Mouse (Mus musculus) cerebellum, postnatal 25 days (tissue): ENCODE data around the gene Abcc9.
A peak's percentile ranks its signal among the peaks of the same experiment; 100 is the strongest.

Experiments
- DNase-seq, 2 experiments: peaks; one replicate each; pipeline ENCODE4 v3.0.0; 2021; ENCODE audit warnings: mixed read lengths in 2 of 2

Abcc9 gene

GRCm38 (mm10) chr6:142701652-142702637 is at the start of gene Abcc9:
Abcc9 (minus strand) TSS chr6:142702315.
- peak in 1 of 2 experiments; percentile 7 for DNase-seq

DNA sequence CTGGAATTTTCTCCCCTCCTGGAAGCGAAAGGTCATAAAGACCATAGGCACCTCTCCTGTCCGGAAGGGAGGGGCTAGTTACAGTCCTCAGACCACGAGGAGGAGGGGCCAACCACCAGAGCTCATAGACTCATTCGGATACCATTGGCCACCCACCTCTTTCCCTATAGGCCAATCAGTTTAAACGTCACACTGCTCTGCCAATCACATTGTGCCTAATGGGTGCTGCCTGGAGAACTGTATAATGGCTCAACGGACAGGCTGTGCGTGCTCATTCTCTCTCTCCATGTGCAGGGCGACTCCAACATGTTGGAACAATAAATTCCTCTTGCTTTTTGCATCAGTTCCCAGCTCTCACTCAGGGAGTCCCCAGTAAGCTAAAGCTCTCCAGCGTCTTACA is 49.2 kb upstream of the Abcc9 start:
- no peak for DNase-seq

GRCm38 (mm10) chr6:142748057-142748708 is 46.1 kb upstream of the Abcc9 start:
- no peak for DNase-seq

- DNase-seq, result no peak
Observed at GRCm38 (mm10) chr6:142747165-142747564, 45.0 kb upstream of the Abcc9 start.

- no peak for DNase-seq
Observed at GRCm38 (mm10) chr6:142746765-142747164, 44.6 kb upstream of the Abcc9 start.

DNA sequence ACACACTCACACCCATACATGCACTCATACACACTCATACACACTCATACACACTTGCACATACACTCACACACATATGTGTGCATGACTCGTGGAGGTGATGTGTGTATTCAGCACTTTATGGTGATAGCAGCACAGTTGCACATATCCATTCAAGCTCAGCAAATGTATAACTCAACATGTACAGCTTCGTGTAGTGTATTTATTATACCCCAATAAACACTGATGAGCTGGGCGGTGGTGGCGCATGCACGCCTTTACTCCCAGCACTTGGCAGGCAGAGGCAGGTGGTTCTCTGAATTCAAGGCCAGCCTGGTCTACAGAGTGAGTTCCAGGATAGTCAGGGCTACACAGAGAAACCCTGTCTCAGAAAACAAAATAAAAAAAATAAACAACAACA is 43.4 kb upstream of the Abcc9 start:
- DNase-seq, result no peak

DNA sequence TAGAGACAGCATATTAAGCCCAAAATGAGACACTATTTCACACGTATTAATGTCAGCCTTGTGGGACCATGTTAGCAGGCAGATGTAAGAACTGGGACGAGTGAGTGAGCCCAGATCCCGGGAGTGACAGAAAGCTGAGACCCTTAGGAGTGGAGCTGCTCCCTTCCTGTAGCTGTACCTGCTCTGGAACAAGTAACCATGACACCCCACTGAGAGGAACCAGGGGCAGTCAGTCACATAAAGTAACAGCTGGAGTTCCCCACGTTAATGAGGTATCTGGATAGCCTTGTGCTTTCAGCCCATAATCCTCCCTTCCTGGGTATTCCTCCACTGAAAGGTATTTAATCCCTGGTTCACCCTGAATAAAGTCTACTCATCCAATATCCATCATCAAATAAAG is 41.1 kb upstream of the Abcc9 start:
- no peak for DNase-seq

DNA sequence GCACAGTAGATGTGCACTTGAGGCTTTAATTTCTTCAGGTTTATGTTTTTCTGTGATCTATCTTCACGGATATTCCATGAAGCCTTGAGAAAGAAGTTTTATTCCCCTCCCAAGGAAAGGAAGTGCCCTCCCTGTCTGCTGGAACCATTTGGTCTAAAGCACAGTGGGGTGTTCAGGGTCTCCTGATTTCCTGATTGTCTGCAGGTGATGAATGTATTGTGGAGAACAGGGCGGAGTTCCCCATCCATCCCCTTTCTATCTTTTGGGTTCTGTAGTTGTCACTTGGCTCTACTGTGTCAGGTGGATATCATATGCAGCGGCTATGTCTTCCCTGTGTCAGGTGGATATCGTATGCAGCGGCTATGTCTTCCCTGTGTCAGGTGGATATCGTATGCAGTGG is 39.6 kb upstream of the Abcc9 start:
- DNase-seq, result no peak

DNA sequence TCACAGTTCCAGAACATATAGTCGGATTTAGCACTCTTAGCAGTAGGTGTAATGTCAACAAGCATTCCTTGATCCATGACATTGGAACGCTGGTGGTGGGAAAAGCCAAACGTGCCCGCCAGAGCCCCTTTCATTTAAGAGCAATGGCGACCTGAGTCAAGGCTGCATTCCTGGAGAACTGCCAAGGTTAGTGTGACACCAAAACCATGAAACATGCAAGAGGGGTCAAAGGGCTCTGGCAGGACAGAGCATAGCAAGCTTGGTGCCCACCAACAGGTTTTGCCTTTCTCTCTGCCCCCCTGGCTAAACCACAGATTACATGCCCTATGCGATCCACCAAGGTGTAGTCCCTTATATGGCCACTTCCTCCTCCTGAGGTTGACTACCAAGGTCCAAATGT is 36.5 kb upstream of the Abcc9 start:
- DNase-seq, result no peak

DNA sequence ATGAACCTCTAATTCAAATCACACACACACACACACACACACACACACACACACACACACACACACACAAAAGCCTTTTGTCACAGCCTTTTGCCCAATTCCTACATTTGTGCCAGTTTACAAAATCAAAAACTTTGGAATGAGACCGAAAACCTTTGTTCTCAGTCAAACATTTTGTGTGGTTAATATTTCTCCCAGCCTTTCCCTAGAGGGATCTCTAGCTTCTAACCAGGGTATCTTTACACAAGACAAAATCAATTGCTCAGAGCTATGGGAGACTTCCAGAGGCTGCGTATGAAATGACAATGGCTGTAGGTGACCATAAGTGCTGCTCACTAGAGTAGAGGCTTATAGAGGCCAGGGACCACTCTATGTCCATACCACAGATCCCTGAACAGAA is 36.1 kb upstream of the Abcc9 start:
- no peak for DNase-seq

GRCm38 (mm10) chr6:142735302-142736005 is 33.3 kb upstream of the Abcc9 start:
- peak in 1 of 2 experiments; percentile 49 for DNase-seq

DNA sequence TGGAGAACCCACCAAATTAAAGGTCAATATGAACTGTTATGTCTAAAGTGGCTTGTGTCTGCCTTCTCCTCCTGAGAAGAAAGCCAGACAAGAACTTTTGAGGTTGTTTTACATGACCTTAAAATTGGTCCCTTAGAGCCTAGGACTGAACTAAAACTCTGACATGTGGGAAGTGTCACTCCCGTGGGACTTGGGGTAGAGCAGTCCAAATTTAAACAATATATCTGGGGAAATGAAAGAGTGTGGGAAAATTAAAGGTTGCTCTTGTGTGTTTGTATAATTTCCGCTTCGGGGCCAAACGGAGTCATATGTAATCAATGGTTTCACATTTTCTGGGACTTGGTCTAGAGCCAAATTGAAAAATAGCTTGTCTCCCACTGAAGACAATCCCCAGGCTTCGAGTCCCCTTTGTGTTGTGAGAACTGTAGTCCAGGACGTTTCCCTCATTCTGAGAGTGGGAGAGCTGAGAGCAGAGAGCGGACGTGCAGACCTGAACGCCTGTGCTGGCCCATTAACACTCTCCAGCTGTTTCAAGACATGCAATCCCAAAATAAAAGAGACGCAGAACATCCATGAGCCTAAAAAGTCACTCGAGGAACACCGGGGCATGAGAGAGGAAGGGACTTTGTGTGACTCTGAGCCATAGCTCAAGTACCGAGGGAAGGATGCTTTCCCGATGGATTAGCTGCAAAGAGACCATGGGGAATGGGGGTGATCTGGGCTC is 30.6 kb upstream of the Abcc9 start:
- DNase-seq, result no peak

- no peak for DNase-seq
Observed at GRCm38 (mm10) chr6:142726032-142726431, 23.9 kb upstream of the Abcc9 start.

DNA sequence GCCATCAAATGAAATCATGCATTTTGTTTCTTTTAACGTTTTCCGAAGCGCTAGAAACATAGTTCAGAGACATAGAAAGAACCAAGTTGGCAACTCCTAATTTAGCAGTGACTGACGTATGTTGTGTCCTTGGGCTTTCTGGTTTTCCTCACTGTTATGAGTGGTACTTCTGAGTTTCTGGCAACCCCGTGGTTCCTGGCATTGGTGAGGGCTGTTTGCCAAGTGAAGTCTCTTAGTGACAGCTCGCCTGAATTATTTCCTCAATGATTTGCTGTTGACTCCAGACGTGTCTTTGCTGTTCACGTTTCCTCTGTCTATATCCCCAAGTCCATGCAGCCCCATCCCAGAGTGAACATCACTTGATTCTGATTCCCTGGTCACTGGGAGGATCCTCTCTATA is 19.6 kb upstream of the Abcc9 start:
- no peak for DNase-seq

GRCm38 (mm10) chr6:142720641-142721040 is 18.5 kb upstream of the Abcc9 start:
- DNase-seq, result no peak

DNA sequence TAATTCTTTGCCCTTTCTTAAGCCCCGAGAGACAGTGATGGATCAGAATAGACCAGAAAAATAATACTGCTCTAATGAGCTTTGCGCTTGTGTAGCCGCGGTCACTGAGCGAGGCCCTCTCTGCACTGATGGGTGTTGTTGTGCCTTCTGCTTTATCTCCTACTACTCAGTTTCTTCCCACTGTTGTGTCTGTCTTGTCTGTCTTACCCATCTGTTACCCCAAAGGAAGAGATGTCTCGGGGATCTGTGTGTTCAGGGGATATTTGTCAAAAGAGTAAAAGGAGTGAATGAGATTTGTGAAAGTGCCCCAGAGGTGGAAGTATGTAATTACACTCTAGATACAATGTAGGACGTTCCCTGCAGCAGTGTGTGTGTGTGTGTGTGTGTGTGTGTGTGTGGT is 16.1 kb upstream of the Abcc9 start:
- no peak for DNase-seq

- no peak for DNase-seq
Observed at GRCm38 (mm10) chr6:142717186-142717585, 15.1 kb upstream of the Abcc9 start.

DNA sequence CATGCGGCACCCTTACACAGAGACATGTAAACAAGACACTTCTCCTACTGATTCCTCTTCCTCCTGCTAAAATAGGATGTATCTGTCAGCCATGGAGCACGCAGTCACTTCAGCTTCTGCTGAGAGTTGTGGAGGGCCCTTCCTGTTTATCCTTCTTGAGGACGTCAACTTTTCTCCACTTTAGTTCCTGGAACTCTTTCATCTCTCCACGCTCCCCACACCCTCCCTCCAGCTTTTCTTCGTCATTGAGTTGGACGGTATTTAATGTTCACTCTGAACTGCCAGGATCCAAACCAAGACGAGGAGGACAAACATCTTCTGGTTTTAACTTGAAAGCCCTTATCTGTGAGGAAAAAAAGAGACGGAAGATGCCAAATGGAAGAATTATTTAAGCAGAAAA is 12.9 kb upstream of the Abcc9 start:
- no peak for DNase-seq

DNA sequence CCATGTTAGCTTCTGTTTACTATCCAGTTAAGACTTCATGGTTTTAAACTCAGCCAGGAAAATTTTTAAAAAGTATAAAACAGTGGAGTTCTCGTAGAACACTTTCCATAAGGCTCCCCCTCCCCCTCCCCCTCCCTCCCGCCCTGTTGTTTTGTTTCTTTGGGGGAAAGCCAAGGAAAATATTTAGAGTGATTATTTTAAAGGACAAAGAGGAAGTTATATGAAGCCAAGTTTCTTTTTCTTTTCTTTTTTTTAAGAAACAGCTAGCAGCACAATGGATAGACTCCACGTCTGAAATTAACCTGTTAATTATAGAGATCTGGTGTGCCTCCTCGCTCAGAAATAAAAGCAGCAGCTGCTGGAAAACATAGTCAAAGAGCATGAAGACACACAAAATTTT is 9.0 kb upstream of the Abcc9 start:
- DNase-seq, result no peak

GRCm38 (mm10) chr6:142710690-142711089 is 8.6 kb upstream of the Abcc9 start:
- DNase-seq, result no peak

DNA sequence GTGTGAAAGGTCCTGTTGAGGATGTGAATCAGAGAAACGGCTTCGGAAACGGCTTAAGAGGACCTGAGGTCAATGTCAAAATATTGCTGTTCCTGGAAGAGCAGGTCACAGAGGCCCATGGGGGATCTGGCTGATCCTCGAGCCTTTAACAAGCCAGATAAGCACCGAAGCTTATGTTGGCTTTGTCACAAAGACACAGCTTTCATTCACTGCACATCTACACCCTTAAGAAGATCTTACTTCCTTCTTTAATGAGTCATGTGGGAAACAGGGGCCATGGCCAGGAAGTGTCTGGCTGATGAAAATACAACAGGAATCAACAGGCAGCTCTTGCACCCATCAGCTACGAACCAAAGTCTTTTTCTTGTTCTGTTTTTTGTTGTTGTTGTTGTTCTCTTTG is 6.3 kb upstream of the Abcc9 start:
- no peak for DNase-seq

DNA sequence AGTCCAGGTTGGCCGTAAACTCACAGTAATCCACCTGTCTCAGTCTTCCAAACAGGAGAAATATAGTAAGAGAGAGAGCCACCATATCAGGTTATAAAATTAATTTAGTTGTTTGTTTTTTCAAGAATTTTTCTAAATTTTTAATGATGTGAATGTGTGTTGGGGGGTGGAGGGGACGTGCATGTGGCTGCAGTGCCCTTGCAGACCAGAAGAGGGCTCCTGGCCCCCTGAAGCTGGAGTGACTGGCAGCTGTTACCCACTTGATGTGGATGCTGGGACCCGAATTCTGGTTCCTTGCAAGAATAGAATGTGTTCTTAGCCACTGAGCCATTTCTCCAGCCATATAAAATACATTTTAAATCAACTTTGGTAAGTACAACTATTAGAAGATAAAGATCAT is 4.6 kb upstream of the Abcc9 start:
- no peak for DNase-seq

DNA sequence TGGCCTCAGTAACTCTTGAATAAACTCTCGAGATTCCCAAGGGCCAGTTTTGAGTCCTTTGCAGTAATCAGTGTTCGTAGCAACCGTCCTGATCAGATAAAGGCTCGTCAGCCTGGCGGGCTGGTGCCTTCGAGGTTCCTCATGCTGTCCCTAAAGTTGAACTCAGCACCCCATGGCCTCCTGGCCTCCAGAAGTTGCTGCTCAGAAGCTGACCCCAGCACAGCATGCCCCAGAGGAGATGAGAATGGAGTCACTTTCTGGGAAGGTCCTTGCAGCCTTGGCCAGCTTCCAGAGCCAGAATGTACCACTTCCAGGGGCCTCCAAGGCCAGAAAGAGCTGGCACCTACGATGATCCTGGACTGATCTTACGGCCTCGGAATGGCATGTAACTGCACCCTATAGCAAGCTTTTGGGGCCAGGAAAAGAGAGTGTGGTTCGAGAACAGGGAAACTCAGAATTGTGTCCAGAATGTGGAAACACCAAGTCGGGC is 1.4 kb upstream of the Abcc9 start:
- peak in 1 of 2 experiments; percentile 9 for DNase-seq
